Mouse (Mus musculus) erythroblast, embryonic 14.5 days (primary cell): ENCODE data around the gene Lrch1.

Experiments
- GATA1 ChIP-seq: IDR thresholded peaks from 2 replicates; pipeline ENCODE4 v1.6.1; 2012; ENCODE audit warnings: low read length, inconsistent platforms, mixed read lengths
- TAL1 ChIP-seq: IDR thresholded peaks from 3 replicates; pipeline ENCODE4 v1.6.1; 2012; ENCODE audit warnings: low read length, inconsistent platforms, mixed read lengths

- no peak for TF ChIP-seq GATA1
- TF ChIP-seq TAL1: no peak
These were observed 86.2 kb downstream of the Lrch1 start for GRCm38 (mm10) chr14:74861456-74861855.
